Mouse (Mus musculus) ES-Bruce4 (cell line): ENCODE measurements around the gene Kbtbd4. TPM values are rescaled to one million over a fixed set of nuclear protein-coding genes. Genes with fewer than 3 reads are reported as not detected.
A peak's percentile ranks its signal among the peaks of the same experiment; 100 is the strongest.

Experiments
- H3K27ac ChIP-seq: 2 replicates; pipeline ENCODE4 v1.5.1; 2012; ENCODE audit warnings: low read length, inconsistent platforms; ENCODE audit not compliant: insufficient read depth
- H3K27me3 ChIP-seq: 2 replicates; pipeline ENCODE4 v1.6.1; 2012; ENCODE audit warnings: mild to moderate bottlenecking, low read length, inconsistent platforms; ENCODE audit not compliant: control insufficient read depth, poor library complexity, insufficient read depth, severe bottlenecking
- H3K36me3 ChIP-seq: 2 replicates; pipeline ENCODE4 v1.6.1; 2012; ENCODE audit warnings: inconsistent platforms, mild to moderate bottlenecking, low read length, moderate library complexity; ENCODE audit not compliant: control insufficient read depth, poor library complexity, insufficient read depth, severe bottlenecking
- H3K4me1 ChIP-seq: one replicate; pipeline ENCODE4 v1.8.1; 2011; ENCODE audit warnings: low read length; ENCODE audit not compliant: control insufficient read depth, insufficient read depth
- H3K4me3 ChIP-seq: 2 replicates; pipeline ENCODE4 v1.5.1; 2011; ENCODE audit warnings: low read depth, mild to moderate bottlenecking, low read length
- H3K9ac ChIP-seq: 2 replicates; pipeline ENCODE4 v1.6.1; 2012; ENCODE audit warnings: low read depth, mild to moderate bottlenecking, inconsistent platforms; ENCODE audit not compliant: poor library complexity, severe bottlenecking
- H3K9me3 ChIP-seq: replicated peaks from 2 replicates; pipeline ENCODE4 v1.6.1; 2012; ENCODE audit warnings: mild to moderate bottlenecking, low read length, inconsistent platforms; ENCODE audit not compliant: control insufficient read depth, poor library complexity, insufficient read depth, severe bottlenecking
- CTCF ChIP-seq: IDR thresholded peaks from one replicate; pipeline ENCODE4 v1.8.1; 2011; ENCODE audit warnings: low read depth, low read length
- EP300 ChIP-seq: IDR thresholded peaks from 2 replicates; pipeline ENCODE4 v1.6.1; 2011; ENCODE audit warnings: low read depth, low read length; ENCODE audit not compliant: insufficient read depth
- POLR2A ChIP-seq: IDR thresholded peaks from one replicate; pipeline ENCODE4 v1.8.1; 2011; ENCODE audit warnings: low read length; ENCODE audit not compliant: insufficient read depth
- polyA plus RNA-seq: library from polyadenylated mRNA; stranded (reverse); fragments of >200 nt; gene quantifications from 2 replicates; pipeline ENCODE4 v1.2.4, GENCODE M21; 2011; ENCODE audit warnings: low read depth; ENCODE audit not compliant: missing spikeins, insufficient read depth, insufficient read length

Gene Kbtbd4
- polyA plus RNA-seq, 1 experiment, result 24.0 TPM

DNA sequence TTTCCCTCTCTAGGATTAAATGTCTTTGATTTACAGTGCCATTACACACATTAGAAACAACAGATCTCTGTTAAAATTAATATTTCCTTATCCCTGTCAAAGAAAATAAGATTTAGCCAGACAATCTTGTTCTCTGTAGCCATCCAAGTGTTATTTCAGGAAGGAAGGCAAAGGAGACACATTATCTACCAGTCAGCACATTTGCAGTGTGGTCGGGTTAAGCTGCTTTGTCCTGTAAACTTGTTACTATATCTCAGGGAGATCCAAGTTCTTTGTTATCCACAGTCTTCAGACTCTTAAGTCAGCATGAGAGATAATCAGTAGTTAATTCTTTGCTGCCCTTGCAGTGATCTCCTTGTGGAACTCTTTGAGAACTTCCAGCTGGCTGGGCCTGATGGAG is 6.3 kb downstream of the Kbtbd4 start:
- H3K4me1 ChIP-seq, result no peaks in the 10 kb centered on the region
- H3K9me3 ChIP-seq, result no peaks in the 10 kb centered on the region
- TF ChIP-seq EP300 (no peak), POLR2A (no peak), CTCF (no peak)
- H3K9ac ChIP-seq, result no peak overlapping the region
- no peak overlapping the region for H3K27ac ChIP-seq
- no peak overlapping the region for H3K4me3 ChIP-seq
- peaks cover 26% of the 10 kb centered on the region for H3K36me3 ChIP-seq
- no peaks in the 10 kb centered on the region for H3K27me3 ChIP-seq

DNA sequence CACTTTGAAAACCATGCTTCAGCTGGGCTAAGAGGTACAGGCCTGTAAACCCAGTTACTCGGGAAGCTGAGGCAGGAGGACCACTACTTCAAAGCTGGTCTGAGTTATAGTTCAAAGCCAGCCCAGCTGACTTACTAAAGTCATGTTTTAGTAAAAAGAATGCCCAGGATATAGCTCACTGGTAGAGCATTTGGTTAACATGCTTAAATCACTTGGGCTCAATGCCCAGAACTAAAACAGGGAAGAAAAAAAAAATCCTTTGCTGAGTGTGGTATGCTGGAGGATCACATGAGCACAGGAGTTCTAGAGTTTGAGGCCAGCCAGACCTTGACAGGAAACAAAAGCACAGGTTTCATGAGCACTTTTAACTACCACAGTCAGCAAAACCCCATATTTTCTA is 7.1 kb downstream of the Kbtbd4 start:
- TF ChIP-seq EP300, result no peak
- no peak for TF ChIP-seq POLR2A
- peaks cover 26% of the 10 kb centered on the region for H3K36me3 ChIP-seq

GRCm38 (mm10) chr2:90913671-90914070 is 9.1 kb downstream of the Kbtbd4 start:
- TF ChIP-seq EP300 (no peak), POLR2A (no peak), CTCF (no peak)
- Histone ChIP-seq H3K36me3 (peaks cover 23% of the 10 kb centered on the region), H3K9ac (no peak overlapping the region)

More for the DNA sequence above, 7.1 kb downstream of the Kbtbd4 start:
- no peaks in the 10 kb centered on the region for H3K9me3 ChIP-seq
- H3K9ac ChIP-seq, result no peak overlapping the region
- H3K27me3 ChIP-seq, result no peaks in the 10 kb centered on the region
- no peak overlapping the region for H3K27ac ChIP-seq
- no peak overlapping the region for H3K4me3 ChIP-seq
- H3K4me1 ChIP-seq, result no peaks in the 10 kb centered on the region

DNA sequence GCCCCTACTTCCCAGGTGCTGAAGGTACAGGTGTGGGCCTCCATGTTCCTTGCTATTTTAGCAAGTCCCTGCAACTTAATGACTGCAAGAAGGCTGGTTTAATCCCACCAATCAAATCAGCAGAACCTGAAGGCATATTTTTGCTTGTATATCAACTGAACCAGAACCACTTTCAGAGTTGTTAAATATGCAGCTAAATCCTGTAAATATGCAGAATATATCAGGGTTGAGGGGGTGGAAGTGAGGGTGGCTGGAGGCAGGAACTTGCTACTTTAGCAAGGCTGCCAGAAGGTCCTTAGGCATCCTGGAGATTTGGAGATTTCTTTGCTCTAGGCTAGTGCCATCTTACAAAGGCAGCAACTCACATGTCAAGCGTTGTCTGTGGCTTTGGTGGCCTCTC is 11.0 kb downstream of the Kbtbd4 start:
- Histone ChIP-seq H3K9me3 (no peaks in the 10 kb centered on the region), H3K4me3 (no peak overlapping the region), H3K36me3 (peaks cover 13% of the 10 kb centered on the region), H3K27me3 (no peaks in the 10 kb centered on the region), H3K9ac (no peak overlapping the region), H3K27ac (no peak overlapping the region), H3K4me1 (no peaks in the 10 kb centered on the region)
- TF ChIP-seq EP300 (no peak), POLR2A (no peak), CTCF (no peak)

More at GRCm38 (mm10) chr2:90913671-90914070, 9.1 kb downstream of the Kbtbd4 start:
- no peak overlapping the region for H3K4me3 ChIP-seq
- no peaks in the 10 kb centered on the region for H3K27me3 ChIP-seq
- no peaks in the 10 kb centered on the region for H3K4me1 ChIP-seq
- no peaks in the 10 kb centered on the region for H3K9me3 ChIP-seq
- no peak overlapping the region for H3K27ac ChIP-seq

- TF ChIP-seq EP300, result no peak
- no peak for TF ChIP-seq CTCF
- no peak for TF ChIP-seq POLR2A
- peaks cover 2% of the 10 kb centered on the region for H3K36me3 ChIP-seq
- H3K9ac ChIP-seq, result peak overlapping the region; percentile 94
- peak overlapping the region; percentile 71 for H3K4me3 ChIP-seq
- no peak overlapping the region for H3K27ac ChIP-seq
- H3K9me3 ChIP-seq, result no peaks in the 10 kb centered on the region
- H3K4me1 ChIP-seq, result no peaks in the 10 kb centered on the region
- H3K27me3 ChIP-seq, result no peaks in the 10 kb centered on the region
Measured at GRCm38 (mm10) chr2:90916560-90917232, 12.2 kb downstream of the Kbtbd4 start.

DNA sequence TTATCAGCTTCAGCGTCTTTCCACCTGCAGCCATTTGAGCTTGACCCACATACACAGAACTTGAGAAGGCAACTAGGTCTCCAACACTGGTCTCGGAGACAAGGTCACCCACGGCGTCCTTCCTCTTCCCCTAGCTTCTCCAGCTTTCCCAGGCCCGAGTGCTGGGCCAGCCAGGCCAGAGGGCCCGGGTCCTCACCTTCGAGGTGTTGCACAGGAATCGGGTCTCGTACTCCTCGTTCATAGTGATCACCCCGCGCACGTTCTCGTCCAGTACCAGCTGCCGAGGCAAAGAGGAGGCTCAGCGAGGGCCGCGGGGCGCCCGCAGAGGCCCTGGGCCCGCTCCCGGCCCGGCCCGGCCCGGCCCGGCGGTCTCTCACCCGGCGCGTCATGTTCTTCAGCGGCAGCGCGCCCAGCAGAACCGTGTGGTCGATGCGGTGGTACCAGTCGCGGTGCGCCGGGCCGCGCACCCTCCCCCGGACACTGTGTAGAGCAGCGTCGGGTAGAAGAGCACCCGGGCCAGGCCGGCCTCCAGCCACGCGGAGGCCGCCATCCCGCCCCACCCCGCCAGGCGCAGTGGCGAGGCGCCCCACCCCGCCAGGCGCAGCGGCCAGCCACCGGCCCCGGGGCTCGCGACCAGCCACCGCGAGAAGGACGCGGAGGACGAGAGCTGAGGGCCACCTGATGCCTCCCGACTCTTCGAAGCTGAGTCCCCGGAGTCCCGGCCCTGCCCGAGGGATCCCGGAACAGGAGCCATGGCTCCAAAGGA is 12.9 kb downstream of the Kbtbd4 start:
- Histone ChIP-seq H3K4me3 (peak overlapping the region; percentile 71), H3K36me3 (peaks cover 2% of the 10 kb centered on the region; the same call in 1 of the 2 replicates), H3K27me3 (no peaks in the 10 kb centered on the region), H3K4me1 (no peaks in the 10 kb centered on the region), H3K27ac (no peak overlapping the region), H3K9ac (peak overlapping the region; percentile 94), H3K9me3 (no peaks in the 10 kb centered on the region)
- TF ChIP-seq CTCF (no peak), EP300 (no peak), POLR2A (no peak)
